Mouse (Mus musculus) thymus, adult 2 months (tissue): ENCODE results near the gene Whamm.

Experiments
- CTCF ChIP-seq: fragments of 200-500 bp; IDR thresholded peaks from 2 replicates; pipeline ENCODE4 v1.5.1; 2012; ENCODE audit warnings: mild to moderate bottlenecking, control low read depth, low read length, moderate library complexity, borderline replicate concordance; ENCODE audit not compliant: control insufficient read depth, poor library complexity, insufficient read depth; ENCODE audit errors: extremely low read depth
- POLR2A ChIP-seq: fragments of 200-500 bp; IDR thresholded peaks from 2 replicates; pipeline ENCODE4 v1.6.1; 2012; ENCODE audit warnings: mild to moderate bottlenecking, low read length, control low read depth, moderate library complexity; ENCODE audit not compliant: control insufficient read depth, poor library complexity, insufficient read depth; ENCODE audit errors: extremely low read depth

DNA sequence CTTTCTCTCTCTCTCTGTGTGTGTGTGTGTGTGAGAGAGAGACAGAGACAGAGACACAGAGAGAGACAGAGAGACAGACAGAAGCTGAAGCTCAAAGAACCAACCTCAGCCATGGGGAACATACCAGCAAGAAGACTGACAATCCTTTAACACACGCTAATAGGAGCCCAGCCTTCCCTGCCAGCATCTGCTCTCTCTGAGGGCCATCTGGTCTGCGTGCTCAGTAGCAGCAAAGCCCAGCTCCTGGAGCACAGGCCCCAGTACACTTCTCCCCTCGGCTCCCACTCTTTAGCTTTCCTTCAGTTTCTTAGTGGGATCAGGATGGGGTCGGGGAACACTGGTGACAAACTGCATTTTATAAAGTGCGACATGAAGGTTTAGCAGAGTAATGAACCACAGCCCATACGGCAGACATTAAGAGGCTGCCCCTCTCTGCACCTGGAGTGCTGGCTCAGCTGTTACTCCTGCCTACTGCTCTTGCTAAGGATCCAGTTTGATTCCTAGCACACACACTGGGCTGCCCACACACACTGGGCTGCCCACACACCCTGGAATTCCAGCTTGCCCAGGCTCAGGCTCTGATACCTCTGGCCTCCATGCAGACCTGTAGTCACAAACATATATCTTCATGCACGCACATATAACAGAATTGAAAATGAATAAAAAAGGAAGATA, 5.5 kb upstream of the Whamm start:
- TF ChIP-seq POLR2A: no peak
- no peak for TF ChIP-seq CTCF
